Mouse (Mus musculus): ENCODE measurements around the gene Acvr1. TPM values are rescaled to one million over a fixed set of nuclear protein-coding genes. Genes with fewer than 3 reads are reported as not detected.

Acvr1 gene
- polyA plus RNA-seq, 1 experiment from 2014 or later = 4.5 TPM

Other genes with a start within 250 kb of the Acvr1 start
- gene Acvr1c, start 209.3 kb downstream of the Acvr1 start, polyA plus RNA-seq (2016; fragmentation: Nextera tagmentation; extraction: Ambion mirVana) = 0.21 and 0.30 TPM in 2 replicates
- not detected in 2 replicates for gene Gm17409, start 97.0 kb downstream of the Acvr1 start, polyA plus RNA-seq (2016; fragmentation: Nextera tagmentation; extraction: Ambion mirVana)
- gene Upp2, start 141 bp upstream of the Acvr1 start, polyA plus RNA-seq (2016; fragmentation: Nextera tagmentation; extraction: Ambion mirVana) = 4.5 and 6.1 TPM in 2 replicates

Measured in limb, embryonic 10.5 days (tissue).